Mouse (Mus musculus): ENCODE results near the gene Lars2.

Lars2 gene

DNA sequence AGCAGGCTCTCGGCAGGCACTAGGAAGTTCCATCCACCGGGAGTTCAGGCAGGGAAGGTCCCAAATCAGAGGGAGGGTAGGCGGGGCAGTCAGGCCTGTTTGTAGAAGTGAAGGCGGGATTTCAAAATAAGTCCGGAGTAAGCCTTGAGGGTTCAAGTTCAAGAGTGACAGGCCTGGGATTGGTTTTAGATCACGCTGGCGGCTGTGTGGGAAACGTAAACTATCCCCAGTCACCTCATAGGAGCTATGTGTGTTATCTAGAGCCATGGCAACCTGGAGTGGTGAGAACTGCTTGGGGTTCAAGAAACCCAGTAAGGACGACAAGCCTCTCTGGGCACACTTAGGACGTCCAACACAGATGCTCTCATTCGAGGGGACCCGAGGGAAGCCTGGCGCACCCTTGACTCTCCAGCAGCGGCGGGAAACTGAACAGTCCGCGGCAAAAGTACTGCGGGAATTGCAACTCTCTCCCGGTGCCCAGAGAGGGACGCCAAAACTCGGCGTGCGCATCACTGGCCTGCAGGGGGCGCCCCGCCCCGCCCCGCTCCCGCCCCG lies 111.4 kb downstream of the Lars2 start:
- peak; percentile 24 for DNase-seq (ENCODE audit: low spot score)

DNA sequence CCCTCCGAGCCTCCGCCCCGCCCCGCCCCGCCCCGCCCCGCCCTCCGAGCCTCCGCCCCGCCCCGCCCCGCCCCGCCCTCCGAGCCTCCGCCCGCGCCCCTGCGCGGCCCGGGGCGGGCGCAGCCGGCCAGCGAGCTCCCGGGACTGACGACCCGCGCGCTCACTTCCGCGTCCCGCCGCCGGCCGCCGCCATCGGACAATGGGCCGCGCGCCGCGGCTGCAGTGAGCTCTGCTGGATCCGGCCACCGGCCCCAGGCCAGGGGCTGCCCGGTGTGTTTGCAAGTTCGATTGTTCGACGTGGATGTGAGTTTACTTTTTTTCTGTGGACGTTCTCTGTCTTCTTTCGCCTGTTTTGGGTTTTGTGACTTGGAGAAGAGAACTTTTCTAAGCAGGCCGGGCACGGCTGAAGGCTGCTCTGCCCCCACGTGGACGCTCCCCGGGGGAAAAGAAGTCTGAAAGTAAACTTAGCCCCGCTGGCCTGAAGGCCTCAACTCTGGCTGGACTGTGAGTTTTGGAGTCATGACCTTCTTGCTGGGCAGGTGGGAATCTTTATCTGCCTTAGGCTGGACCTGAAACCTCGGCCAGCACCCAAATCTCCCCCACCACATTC lies 112.0 kb downstream of the Lars2 start, which contains the start of gene Limd1:
TSS of gene Limd1 (plus strand) at position 121 of the 610 bp plus-strand sequence.
- peak; percentile 63 for DNase-seq (ENCODE audit: low spot score)

DNA sequence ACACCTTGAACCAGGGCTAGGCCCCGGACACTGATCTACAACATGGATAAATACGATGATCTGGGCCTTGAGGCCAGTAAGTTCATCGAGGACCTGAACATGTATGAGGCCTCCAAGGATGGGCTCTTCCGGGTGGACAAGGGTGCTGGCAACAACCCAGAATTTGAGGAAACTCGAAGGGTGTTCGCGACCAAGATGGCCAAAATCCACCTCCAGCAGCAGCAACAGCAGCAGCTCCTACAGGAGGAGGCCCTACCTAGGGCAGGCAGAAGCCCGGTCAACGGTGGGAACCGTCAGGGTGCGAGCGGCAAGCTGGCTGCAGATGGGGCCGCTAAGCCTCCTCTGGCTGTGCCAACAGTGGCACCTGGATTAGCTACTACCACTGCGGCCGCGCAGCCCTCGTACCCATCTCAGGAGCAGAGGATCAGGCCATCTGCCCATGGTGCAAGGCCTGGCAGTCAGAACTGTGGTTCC lies 112.5 kb downstream of the Lars2 start:
- no peak for DNase-seq (ENCODE audit: low spot score)

DNA sequence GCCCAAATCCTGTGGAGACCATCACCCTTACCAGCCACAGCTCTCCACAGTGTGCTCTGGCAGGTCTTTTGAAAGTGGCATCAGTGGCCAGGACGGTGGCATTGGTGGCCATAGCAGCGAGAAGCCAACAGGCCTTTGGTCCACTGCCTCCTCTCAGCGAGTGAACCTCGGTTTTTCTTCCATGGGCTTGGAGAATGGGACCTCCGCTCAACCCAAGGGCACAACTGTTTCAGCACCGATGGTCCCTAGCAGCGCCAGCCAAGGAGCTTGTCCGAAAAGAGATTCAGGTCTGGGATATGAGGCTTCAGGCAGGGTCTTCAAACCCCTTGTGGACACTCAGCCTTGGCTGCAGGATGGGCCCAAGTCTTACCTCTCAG lies 113.1 kb downstream of the Lars2 start:
- no peak for DNase-seq (ENCODE audit: low spot score)

DNA sequence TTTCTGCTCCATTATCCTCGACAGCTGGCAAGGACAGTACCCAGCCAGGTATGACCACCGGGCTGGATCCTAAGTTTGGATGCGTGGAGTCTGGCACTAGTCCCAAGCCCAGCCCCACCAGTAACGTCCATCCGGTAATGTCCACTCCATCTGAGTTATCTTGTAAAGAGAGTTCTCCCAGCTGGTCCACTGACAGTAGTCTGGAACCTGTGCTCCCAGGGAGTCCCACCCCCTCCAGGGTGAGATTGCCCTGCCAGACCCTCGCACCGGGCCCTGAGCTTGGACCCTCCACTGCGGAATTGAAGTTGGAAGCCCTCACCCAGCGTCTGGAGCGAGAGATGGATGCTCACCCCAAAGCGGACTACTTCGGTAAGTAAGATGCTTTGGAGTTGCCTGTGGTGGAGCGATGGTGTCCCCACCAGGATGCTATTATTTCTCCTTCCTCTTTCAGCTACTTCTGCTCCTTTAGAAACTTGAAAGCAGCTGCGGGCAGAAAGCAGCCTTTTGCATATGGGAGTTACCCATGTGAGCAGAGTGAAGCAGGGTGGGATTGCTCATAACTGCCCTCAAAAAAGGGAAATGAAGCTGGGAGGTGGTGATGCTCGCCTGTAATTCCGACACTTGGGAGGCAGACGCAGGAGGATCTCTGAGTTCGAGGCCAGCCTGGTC lies 113.7 kb downstream of the Lars2 start:
- DNase-seq (ENCODE audit: low spot score): no peak

DNA sequence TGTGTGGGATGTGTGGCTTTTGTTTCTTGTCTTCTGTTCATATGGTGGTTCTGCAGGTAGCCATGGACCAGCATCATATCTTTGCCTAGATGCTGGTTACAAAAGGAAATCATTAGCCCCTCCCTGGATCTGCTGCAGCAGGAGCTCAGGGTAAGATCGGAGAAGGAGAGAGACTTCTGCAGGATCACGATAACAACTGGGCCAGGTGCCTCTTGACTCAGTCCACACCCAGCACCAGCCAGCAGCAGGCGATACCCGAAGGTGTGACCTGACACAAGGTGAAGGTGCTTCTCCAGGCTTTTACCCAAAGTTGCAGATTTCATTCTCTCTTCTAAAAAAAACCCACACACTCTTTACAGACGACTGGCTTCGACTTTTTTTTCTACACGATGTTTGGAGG lies 114.4 kb downstream of the Lars2 start:
- no peak for DNase-seq (ENCODE audit: low spot score)

DNA sequence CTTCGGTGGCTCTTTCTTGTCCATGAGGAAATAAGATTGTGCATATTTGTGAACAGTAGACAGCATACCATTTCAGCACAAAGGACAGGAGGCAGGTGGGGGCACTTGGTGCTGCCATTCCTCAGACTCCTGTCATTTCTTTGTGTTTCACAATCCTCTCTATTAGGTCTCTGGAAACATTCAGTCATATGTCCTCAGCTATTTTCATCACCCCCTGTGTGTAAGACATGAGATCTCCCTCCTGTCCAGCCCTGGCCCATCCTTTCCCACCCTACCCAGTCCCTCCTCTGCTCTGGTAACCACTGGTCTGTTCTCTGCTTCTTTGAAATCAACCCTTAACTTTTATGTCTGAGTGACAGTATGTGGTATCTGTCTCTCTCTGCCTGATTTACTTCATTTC lies 116.9 kb downstream of the Lars2 start:
- DNase-seq (ENCODE audit: low spot score): no peak

DNA sequence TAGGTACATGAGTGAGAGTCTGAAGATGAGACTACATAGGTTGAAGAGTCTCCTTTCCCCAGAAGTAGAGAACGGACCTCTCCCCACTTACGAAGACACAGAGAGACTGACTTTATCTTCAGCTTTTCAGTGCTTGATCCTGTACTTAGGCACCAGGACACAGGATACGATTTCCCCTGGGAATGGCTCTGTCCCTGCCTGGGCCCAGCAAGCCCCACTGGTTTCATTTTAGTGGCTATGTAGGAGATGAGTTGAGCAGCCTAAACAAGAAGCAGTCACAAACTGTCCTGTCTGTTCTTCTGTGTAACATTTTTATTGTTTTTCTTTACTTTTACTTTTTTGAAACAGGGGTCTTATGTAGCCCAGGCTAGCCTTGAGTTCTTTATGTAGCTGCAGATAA lies 118.1 kb downstream of the Lars2 start:
- DNase-seq (ENCODE audit: low spot score): no peak

DNA sequence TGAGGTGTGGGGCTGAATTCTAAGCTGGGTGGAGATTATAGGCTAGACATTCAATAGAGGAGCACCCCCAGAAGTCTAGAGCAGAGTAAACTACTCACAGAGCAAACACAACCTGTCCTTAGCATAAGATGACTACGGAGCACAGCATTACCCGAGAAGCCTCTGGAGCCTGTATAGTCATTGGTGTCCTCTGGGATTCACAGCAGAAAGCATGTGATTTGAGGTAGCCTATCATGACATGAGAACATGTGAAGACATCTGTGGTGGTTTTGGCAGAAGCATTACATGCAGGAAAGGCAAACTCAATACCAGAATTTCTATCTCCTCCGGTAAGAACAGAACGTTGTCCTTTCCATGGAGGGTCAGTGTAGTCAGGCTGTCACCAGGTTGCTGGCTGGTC lies 118.8 kb downstream of the Lars2 start:
- no peak for DNase-seq (ENCODE audit: low spot score)

DNA sequence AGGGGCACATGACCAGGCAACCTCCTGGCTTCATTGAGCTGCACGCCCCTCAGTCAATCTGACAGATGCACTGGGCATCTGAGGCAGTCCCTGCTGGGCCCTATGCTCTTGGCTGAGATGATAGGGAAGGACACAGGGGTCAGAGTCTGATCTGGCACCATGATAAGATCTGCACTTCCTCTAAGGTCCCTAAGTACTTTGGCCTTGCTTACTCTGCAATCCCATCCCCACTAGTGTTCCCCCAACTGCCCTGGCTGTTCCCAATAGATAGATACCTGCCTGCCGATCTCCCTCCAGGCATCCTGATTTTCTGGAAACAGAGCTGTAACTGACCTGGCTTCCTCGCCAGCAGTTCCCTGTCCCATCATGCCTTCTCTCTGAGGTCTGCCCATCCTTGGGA lies 119.9 kb downstream of the Lars2 start:
- DNase-seq (ENCODE audit: low spot score): no peak

DNA sequence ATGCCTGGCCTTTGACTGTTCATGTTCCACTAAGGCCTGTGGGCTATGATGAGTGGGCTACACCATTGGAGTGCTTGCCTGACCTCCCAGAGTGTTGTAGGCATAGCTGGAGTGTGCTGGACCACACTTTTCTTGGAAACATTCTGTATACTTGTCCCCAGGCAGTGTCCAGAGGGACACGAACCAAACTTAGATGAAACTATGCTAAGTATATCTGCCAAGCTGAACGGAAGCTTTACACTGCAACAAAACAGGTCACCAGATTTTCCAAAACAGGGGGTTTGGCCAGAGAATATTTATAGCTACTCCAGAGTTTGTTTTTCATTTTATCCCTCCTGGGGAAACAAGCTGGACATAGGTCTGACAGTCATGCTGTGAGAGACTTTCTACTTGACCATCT lies 122.3 kb downstream of the Lars2 start:
- DNase-seq (ENCODE audit: low spot score): no peak

DNA sequence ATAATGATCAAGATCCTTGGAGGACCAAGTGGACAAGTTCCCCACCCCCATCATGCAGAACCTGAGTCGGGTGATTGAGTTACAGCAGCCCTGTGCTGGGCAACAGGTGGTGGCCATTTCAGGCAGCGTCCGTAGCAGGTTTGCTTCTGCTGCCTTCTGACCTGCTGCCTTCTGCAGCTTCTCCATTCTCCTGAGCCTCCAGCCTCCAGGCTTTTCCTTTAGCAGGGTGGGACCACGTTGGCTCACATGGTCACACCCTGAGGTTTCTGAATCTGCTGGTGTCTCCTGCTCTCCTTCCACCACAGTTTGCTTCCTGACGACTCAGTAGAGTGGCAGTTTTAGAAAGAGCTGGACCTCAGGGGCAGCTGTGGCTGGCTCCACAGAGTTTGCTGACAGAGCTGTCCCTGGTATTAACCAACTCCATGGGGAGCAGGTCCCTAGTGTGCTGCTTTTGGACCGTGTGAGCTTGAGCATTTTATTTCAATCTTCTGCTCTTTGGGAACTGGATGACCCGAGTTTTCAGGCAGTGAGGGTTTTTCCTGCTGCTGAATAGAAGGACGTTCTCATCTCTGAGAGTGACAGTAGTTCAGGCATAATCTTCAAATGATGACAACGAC lies 123.1 kb downstream of the Lars2 start:
- no peak for DNase-seq (ENCODE audit: low spot score)

DNA sequence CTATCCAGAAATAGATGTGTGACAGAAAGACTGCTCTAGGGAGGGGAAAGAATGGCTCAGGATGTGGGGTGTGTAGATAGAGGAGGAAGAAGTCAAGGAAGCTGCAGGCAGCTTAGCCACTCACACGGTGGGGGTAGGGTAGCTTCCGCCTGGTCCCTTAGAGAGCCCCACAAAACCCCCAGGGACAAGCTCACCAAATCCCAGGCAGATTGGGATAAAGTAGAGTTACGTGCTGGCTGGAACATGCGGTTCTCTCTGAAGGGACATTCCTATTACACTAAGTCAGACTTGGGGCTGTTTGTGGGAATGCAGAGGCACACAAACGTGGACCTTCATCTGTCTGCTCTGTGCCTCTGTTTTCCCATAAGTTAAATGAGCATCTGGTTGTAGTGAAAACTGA lies 124.2 kb downstream of the Lars2 start:
- no peak for DNase-seq (ENCODE audit: low spot score)

DNA sequence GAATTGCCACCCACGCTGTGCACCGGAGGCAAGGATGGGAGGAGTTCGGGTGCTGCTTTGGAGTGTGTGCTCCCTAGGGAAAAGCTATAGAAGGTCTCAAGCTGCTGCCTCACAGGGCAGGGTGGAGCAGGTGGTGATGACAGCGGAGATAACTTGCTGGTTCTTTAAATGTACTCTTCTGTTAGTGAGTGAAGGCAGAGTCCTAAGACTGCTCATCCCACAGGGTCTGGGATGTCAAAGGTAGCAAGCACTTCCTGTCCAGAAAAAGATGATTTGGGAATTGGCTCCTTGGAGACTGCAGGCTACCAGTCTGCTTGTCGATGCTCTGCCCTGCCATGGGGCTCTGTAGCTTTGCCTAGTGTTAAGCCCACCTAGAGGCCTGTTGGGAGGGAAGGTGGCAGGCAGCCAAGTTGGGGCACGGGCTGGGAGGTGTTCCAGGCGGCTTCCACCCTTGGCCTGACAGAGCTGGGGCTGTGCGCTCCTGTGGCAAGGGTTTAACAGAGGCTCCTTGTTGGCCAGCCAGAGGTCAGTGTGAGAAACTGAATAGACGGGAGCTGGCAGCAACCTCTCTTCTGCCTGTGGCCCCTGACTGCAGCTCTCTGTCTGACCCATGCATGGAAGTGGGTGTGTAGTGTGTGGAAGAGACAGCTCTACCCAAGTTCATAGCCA lies 125.3 kb downstream of the Lars2 start:
- DNase-seq (ENCODE audit: low spot score): no peak

DNA sequence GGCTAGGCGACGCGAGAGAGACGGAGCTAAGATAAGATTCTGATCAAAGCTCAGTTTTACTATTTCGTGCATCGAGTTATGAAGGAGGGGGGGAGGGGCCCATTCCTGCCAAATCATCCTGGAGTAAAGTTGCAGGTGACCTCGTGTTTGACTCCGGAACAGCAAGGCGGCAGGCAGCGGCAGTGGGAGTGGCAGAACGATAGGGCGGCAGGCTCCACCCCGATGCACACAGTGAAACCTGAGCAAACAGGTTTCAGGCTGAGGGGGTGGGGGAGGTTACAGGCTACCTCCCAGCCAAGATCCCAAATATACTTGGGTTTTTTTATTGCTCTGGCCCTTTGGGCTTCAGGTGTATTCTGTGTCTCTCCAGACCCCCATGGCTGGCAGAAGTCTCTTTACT lies 129.9 kb downstream of the Lars2 start:
- DNase-seq (ENCODE audit: low spot score): no peak

DNA sequence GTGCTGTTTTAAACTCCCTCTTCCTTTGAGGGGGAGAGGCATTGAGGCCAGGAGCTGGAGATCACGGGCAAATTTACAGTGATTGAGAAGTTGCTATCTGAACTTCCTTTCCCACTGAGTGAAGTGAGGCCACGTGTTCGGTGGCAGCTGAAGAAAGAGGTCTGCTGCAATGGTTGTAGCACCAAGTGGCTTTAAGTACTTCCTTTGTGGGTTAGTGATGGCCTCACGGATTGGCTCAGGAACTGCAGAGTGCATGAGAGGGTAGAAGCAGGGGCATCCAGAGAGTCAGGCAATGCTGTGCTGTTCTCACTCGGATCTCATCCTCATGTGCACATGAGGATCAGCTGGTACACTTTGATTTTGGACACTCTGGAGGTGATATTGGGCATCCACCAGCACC lies 131.2 kb downstream of the Lars2 start:
- no peak for DNase-seq (ENCODE audit: low spot score)

DNA sequence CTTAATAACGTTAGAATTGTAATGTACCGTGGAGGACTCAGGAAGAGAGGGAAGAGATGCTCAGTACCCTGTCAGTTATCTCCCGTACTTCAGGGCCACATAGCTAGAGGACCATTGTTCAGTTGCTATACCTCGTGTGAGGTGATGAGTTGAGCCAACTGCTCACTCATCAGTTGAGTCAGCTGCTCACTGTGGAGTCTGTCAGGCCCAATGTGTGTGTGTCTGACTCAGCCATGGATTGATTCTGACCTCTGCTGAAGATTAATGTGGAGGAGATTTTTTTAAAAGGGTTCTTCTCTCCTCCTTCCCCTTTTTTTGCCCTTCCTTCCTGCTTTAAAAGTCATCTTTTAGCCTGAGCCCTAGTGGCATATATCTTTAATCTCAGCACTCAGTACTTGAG lies 133.8 kb downstream of the Lars2 start:
- no peak for DNase-seq (ENCODE audit: low spot score)

DNA sequence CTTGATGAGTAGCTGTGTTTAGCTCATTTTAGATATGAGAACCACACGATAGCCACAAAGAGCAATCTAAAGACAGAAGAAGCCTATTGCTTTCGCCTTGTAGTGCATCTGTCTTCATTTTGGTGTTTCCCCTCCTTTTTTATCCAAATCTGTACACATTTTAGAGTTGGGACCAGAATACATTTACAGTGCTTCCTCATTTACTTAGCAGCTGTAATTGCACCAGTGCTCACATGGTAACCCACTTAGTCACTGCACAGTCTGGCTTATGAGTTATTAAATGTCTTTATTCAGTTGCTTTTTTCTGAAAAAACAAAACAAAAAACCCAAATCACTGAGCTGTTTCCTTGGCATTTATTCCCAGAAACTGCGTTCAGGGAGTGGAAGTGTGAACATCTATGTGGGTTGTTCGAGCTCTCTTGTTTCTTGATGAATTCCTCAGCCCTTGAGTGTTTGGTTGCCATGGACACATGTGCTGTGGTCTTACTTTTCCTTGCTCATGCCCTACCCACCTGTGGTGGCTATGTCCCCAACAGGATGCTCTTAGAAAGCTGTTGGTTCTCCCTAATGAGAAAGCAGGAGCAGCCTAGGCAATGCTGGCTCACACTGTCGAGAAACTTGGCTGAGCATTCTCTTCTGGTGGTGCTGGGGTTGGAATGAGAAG lies 136.6 kb downstream of the Lars2 start:
- no peak for DNase-seq (ENCODE audit: low spot score)

DNA sequence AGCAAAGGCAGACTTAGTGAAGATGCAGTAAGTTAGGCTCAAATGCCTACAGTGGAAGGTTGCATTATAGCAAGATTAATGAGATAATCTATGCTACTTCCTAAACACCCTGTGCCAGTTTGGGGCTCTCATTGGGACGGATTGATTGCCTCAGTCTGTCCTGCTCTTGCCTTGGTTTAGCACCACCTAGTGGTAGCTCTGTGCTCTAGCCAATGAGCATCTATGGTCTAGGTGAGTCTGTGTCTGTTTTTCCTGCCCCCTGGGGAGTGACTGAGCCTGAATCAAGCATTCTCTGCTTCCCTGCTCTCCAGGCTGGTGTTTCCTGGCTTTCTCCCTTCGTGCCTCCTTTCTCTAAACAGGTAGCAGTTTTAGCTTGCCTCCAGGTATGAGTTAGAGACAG lies 137.6 kb downstream of the Lars2 start:
- no peak for DNase-seq (ENCODE audit: low spot score)

DNA sequence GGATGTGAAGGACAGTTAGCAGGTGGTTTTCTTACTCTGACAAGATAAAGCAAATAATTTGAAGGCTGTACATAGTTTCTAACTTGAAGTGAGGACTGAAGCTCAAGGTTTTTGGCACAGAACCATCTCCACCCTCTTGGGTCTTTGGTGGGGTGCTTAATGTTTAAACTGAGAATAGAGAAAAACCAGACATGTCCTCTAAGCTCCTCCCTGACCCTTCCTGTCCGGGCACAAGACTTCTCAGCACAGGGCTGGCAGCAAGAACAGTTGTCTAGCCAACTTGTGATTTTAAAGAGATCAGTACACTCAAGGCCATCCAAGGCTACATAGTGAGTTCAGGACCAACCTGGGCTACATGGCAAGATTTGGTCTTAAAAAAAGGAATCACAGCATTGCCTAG lies 138.9 kb downstream of the Lars2 start:
- no peak for DNase-seq (ENCODE audit: low spot score)

DNA sequence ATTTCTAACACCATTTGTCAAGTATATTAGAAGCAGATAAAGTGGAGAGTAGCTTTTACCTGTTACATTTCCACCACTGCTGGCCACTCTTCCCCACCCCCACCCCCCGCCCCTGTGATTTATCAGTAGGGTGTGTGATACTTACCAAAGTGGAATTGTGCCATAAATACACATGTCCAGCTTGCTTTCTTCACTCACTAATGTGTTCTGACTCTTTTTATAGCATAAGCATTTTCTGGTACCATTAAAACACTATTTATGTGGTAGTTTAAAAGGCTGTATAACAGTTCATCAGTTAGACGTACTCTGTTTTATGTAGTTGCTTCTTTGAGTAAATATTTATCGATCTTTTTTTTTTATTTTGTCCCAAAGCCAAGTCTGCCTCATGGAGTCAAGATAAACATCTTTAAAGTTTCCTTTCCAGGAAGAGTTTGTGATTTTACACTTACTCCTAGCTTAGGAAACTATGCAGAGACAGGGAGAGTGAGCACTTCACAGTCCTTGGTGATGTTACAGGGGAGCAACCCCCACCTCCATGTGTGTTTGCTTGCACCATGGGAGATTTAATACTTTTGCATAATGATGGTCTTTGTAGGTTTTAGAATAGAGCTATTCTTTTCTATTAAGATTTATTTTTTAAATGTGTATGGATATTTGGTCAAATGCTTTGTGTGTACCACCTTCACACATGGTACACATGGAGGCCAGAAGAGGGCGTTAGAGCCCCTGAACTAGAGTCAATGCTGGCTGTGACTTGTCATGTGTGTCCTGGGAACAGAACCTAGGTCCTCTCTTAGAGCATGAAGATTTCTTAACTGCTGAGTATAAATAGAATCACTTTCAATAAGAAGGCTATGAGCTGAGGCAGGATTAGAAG lies 139.8 kb downstream of the Lars2 start:
- no peak for DNase-seq (ENCODE audit: low spot score)
